Mouse (Mus musculus) spleen, adult 2 months (tissue): ENCODE data around the gene BC035947. TPM values are rescaled to one million over a fixed set of nuclear protein-coding genes. Genes with fewer than 3 reads are reported as not detected.
"Not testable (repeated sequence)": the region's sequence is repeated elsewhere in the genome, so short reads cannot be mapped to it uniquely, and the experiment has no call there.

Experiments used
- DNase-seq, 2 experiments: peaks; one replicate each; pipeline versions ENCODE4 v3.0.0 to v3.0.0-alpha.2; 2012 to 2021; ENCODE audit warnings: low spot score in 2 of 2, low read depth in 1 of 2
- H3K27ac ChIP-seq: fragments of 200-500 bp; 2 replicates; pipeline ENCODE4 v1.5.1; 2012; ENCODE audit warnings: low read length, inconsistent platforms; ENCODE audit not compliant: insufficient read depth
- H3K27me3 ChIP-seq: fragments of 200-500 bp; 2 replicates; pipeline ENCODE4 v1.6.1; 2012; ENCODE audit warnings: mild to moderate bottlenecking, moderate library complexity, low read length, inconsistent platforms; ENCODE audit not compliant: control insufficient read depth, insufficient read depth
- H3K36me3 ChIP-seq: fragments of 200-500 bp; 2 replicates; pipeline ENCODE4 v1.6.1; 2012; ENCODE audit warnings: mild to moderate bottlenecking, low read length, inconsistent platforms; ENCODE audit not compliant: control insufficient read depth, insufficient read depth
- H3K4me1 ChIP-seq: fragments of 200-500 bp; 2 replicates; pipeline ENCODE4 v1.6.1; 2011; ENCODE audit warnings: inconsistent platforms; ENCODE audit not compliant: control insufficient read depth, insufficient read depth, insufficient read length
- H3K4me3 ChIP-seq: fragments of 200-500 bp; 2 replicates; pipeline ENCODE4 v1.5.1; 2011; ENCODE audit warnings: mild to moderate bottlenecking, inconsistent platforms; ENCODE audit not compliant: insufficient read depth, insufficient read length; ENCODE audit errors: extremely low read depth
- CTCF ChIP-seq: fragments of 200-500 bp; IDR thresholded peaks from 2 replicates; pipeline ENCODE4 v1.5.1; 2011; ENCODE audit warnings: mild to moderate bottlenecking, inconsistent platforms; ENCODE audit not compliant: insufficient read depth, insufficient read length, insufficient replicate concordance; ENCODE audit errors: extremely low read depth
- POLR2A ChIP-seq: fragments of 200-500 bp; IDR thresholded peaks from 2 replicates; pipeline ENCODE4 v1.6.1; 2011; ENCODE audit warnings: low read depth, low read length, inconsistent platforms
- WGBS: fragments of 180-500 bp; shearing (Covaris S2); methylation state at CpG from one replicate; pipeline ENCODE4 v1.1.7; 2018; 5-methylcytosine and 5-hydroxymethylcytosine counted together
- polyA plus RNA-seq: library from polyadenylated mRNA; depleted of rRNA; stranded (reverse); fragments of >200 nt; gene quantifications from 2 replicates; pipeline ENCODE4 v1.2.3, GENCODE M21; 2012; rRNA removed

The BC035947 gene
- polyA plus RNA-seq = 0.02 TPM in 1 of 2 replicates, not detected in the other

GRCm38 (mm10) chr1:78511621-78512160 is at the start of gene BC035947:
TSS of gene BC035947 (minus strand) at chr1:78512158.
- WGBS = 8% methylated on average over 25 of the region's 25 CpGs
- H3K27ac ChIP-seq = no peak within 1 kb of the TSS
- DNase-seq = no peak
- H3K36me3 ChIP-seq = no peaks in the 10 kb centered on the region
- H3K27me3 ChIP-seq = peaks cover 2% of the 10 kb centered on the region
- H3K4me3 ChIP-seq = no peak within 1 kb of the TSS
- TF ChIP-seq POLR2A (no peak), CTCF (no peak)
- H3K4me1 ChIP-seq = no peaks in the 10 kb centered on the region

- Histone ChIP-seq H3K4me3 (no peak overlapping the region), H3K27ac (no peak overlapping the region), H3K4me1 (no peaks in the 10 kb centered on the region), H3K27me3 (no peaks in the 10 kb centered on the region), H3K36me3 (no peaks in the 10 kb centered on the region)
- DNase-seq = no peak
- WGBS = 30% methylated on average over 8 of the region's 8 CpGs
- no peak for TF ChIP-seq CTCF
- no peak for TF ChIP-seq POLR2A
Measured at GRCm38 (mm10) chr1:78554012-78554666, 42.2 kb upstream of the BC035947 start.

GRCm38 (mm10) chr1:78548961-78549360 is 37.0 kb upstream of the BC035947 start:
- no peaks in the 10 kb centered on the region for H3K36me3 ChIP-seq
- TF ChIP-seq CTCF (no peak), POLR2A (no peak)
- no peak for DNase-seq

GRCm38 (mm10) chr1:78546258-78546657 is 34.3 kb upstream of the BC035947 start:
- DNase-seq = no peak
- Histone ChIP-seq H3K4me3 (no peak overlapping the region), H3K27me3 (no peaks in the 10 kb centered on the region), H3K27ac (no peak overlapping the region), H3K36me3 (no peaks in the 10 kb centered on the region), H3K4me1 (no peaks in the 10 kb centered on the region)
- TF ChIP-seq CTCF (no peak), POLR2A (no peak)
- 84% methylated on average over 9 of the region's 9 CpGs for WGBS

More at GRCm38 (mm10) chr1:78548961-78549360, 37.0 kb upstream of the BC035947 start:
- no peak overlapping the region for H3K27ac ChIP-seq
- no peak overlapping the region for H3K4me3 ChIP-seq
- no peaks in the 10 kb centered on the region for H3K27me3 ChIP-seq
- WGBS = 87% methylated on average over 6 of the region's 6 CpGs
- no peaks in the 10 kb centered on the region for H3K4me1 ChIP-seq

- DNase-seq, H3K4me1 ChIP-seq: not testable (repeated sequence)
Measured at GRCm38 (mm10) chr1:78543631-78544030, 31.7 kb upstream of the BC035947 start.

GRCm38 (mm10) chr1:78539166-78539565 is 27.2 kb upstream of the BC035947 start:
- Histone ChIP-seq H3K4me3 (no peak overlapping the region), H3K27me3 (no peaks in the 10 kb centered on the region), H3K4me1 (no peaks in the 10 kb centered on the region; the same call in 1 of the 2 replicates), H3K27ac (no peak overlapping the region), H3K36me3 (no peaks in the 10 kb centered on the region)
- no peak for DNase-seq
- WGBS = 88% methylated on average over 6 of the region's 6 CpGs
- no peak for TF ChIP-seq CTCF
- no peak for TF ChIP-seq POLR2A

More at GRCm38 (mm10) chr1:78543631-78544030, 31.7 kb upstream of the BC035947 start:
- not testable (repeated sequence) for H3K27me3 ChIP-seq, H3K4me3 ChIP-seq, H3K27ac ChIP-seq, H3K36me3 ChIP-seq
- 86% methylated on average over 1 of the region's 1 CpGs for WGBS

GRCm38 (mm10) chr1:78538396-78538795 is 26.4 kb upstream of the BC035947 start:
- no peak overlapping the region for H3K4me3 ChIP-seq
- H3K27me3 ChIP-seq = no peaks in the 10 kb centered on the region
- no peak overlapping the region for H3K27ac ChIP-seq
- TF ChIP-seq CTCF (no peak), POLR2A (no peak)
- 30% methylated on average over 5 of the region's 5 CpGs for WGBS
- no peaks in the 10 kb centered on the region; the same call in 1 of the 2 replicates for H3K4me1 ChIP-seq
- peak in 1 of 2 experiments; percentile 59 for DNase-seq
- no peaks in the 10 kb centered on the region for H3K36me3 ChIP-seq
